Mouse (Mus musculus): ENCODE results near the gene Timm9. TPM values are rescaled to one million over a fixed set of nuclear protein-coding genes. Genes with fewer than 3 reads are reported as not detected.

The Timm9 gene
- total RNA-seq (2018; cell fraction: chromatin; rRNA removed), result 10 to 100 TPM in 24 of 26 experiments, 1 to 10 TPM in 2; 5.0 to 63.1 (median 24.0) TPM
- total RNA-seq (2018; cell fraction: cytosol; rRNA removed), result 10 to 100 TPM in 20 of 26 experiments, 1 to 10 TPM in 6; 5.1 to 19.3 (median 12.3) TPM
- total RNA-seq (2018; cell fraction: nucleus; rRNA removed), result 10 to 100 TPM in 24 of 26 experiments, 1 to 10 TPM in 2; 8.4 to 72.5 (median 20.2) TPM
- polyA plus RNA-seq (2018), result 9.7 to 30.7 TPM (median 14.3 TPM) in 3 replicates

GRCm38 (mm10) chr12:71136130-71136973 lies at the start of gene Timm9, which contains the start of gene 2700049A03Rik:
TSS of gene Timm9 (minus strand) at chr12:71136684.
TSS of gene 2700049A03Rik (plus strand) at chr12:71136848.
- H3K4me3 ChIP-seq (ENCODE audit: inconsistent target), result peak within 1 kb of the TSS; percentile 87
- H3K79me2 ChIP-seq (ENCODE audit: inconsistent target), result peaks cover 42% of the 10 kb centered on the region
- 1% methylated on average over 37 of the region's 52 CpGs for WGBS (ENCODE audit: missing documents)
- H3K27ac ChIP-seq, result peak within 1 kb of the TSS; percentile 93
- H3K36me3 ChIP-seq (ENCODE audit: inconsistent target), result peaks cover 28% of the 10 kb centered on the region

DNA sequence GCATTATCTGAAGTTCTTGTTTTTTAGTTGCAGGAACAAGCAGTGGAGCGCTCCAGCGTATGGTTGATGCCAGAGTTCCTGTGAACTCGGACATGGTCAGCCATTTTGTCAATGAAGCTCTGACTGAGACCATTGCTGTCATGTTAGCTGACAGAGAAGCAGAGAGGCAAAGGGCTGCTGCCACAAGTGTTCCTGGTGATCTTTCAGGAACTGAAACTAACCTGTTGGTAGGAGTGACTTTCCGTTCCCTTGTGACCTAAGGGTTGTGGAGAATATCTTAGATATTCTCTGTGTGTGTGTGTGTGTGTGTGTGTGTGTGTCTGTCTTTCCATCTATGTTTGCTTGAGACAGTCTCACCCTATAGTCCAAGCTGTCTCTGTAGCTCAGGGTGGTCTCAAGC lies 47.9 kb upstream of the Timm9 start:
- no peak overlapping the region for H3K4me3 ChIP-seq (ENCODE audit: inconsistent target)
- H3K27ac ChIP-seq, result no peak overlapping the region
- no peaks in the 10 kb centered on the region for H3K79me2 ChIP-seq (ENCODE audit: inconsistent target)
- peaks cover 15% of the 10 kb centered on the region for H3K36me3 ChIP-seq (ENCODE audit: inconsistent target)
- WGBS (ENCODE audit: missing documents), result 84% methylated on average over 4 of the region's 4 CpGs

- H3K4me3 ChIP-seq (ENCODE audit: inconsistent target), result no peak overlapping the region
- 90% methylated on average over 3 of the region's 3 CpGs for WGBS (ENCODE audit: missing documents)
- peaks cover 10% of the 10 kb centered on the region; the same call in 1 of the 2 replicates for H3K36me3 ChIP-seq (ENCODE audit: inconsistent target)
- H3K27ac ChIP-seq, result no peak overlapping the region
- no peaks in the 10 kb centered on the region for H3K79me2 ChIP-seq (ENCODE audit: inconsistent target)
These were observed 47.3 kb upstream of the Timm9 start for GRCm38 (mm10) chr12:71183736-71184135.

- H3K79me2 ChIP-seq (ENCODE audit: inconsistent target), result no peaks in the 10 kb centered on the region
- no peak overlapping the region for H3K4me3 ChIP-seq (ENCODE audit: inconsistent target)
- WGBS (ENCODE audit: missing documents), result 100% methylated on average over 1 of the region's 1 CpGs
- H3K36me3 ChIP-seq (ENCODE audit: inconsistent target), result 0 out of 2 replicates have a peak, but pooled peaks cover 5% of the 10 kb centered on the region
- no peak overlapping the region for H3K27ac ChIP-seq
These were observed 33.4 kb upstream of the Timm9 start for GRCm38 (mm10) chr12:71169911-71170310.

DNA sequence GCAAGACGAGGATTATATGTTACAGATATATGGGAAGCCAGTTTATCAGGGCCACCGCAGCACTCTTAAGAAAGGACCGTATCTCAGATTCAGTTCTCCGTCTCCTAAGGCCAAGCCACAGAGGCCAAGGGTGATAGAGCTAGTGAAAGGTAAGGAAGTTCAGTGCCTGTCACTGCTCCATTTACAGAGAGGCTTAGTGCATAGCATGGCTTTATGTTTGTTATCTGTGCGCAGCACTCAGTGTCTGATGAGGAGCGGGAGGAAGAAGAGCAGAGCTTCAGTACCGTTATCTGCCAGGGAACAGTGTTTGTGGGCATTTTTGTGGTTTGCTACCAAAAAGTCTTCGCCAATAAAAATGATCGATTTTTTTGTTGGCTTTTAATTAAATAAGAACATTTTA lies 27.9 kb upstream of the Timm9 start:
- Histone ChIP-seq H3K36me3 (ENCODE audit: inconsistent target) (peaks cover 8% of the 10 kb centered on the region; the same call in 1 of the 2 replicates), H3K79me2 (ENCODE audit: inconsistent target) (no peaks in the 10 kb centered on the region)
- 93% methylated on average over 9 of the region's 9 CpGs for WGBS (ENCODE audit: missing documents)

DNA sequence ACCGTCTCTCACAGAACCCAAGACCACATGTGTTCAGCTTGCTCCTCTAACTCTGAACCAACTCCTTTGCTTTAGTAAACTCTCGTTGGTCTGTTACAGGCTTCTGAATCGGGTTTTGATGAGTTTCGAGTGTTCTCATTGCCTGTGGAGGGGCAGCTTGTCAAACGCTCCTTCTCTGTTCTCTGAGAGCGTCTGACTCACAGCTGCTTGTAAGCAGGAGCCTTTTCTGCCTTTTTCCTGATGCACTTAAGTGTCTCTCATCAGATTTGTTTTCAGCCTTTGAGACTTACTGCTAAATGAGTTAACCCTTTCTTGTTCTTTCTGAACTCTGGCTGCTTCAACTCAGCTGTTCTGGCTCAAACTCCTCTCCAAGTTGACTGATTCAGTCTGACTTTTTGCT lies 21.5 kb upstream of the Timm9 start:
- Histone ChIP-seq H3K27ac (no peak overlapping the region), H3K4me3 (ENCODE audit: inconsistent target) (no peak overlapping the region), H3K36me3 (ENCODE audit: inconsistent target) (peaks cover 6% of the 10 kb centered on the region; the same call in 1 of the 2 replicates), H3K79me2 (ENCODE audit: inconsistent target) (no peaks in the 10 kb centered on the region)
- 94% methylated on average over 6 of the region's 6 CpGs for WGBS (ENCODE audit: missing documents)

More for the DNA sequence above, 27.9 kb upstream of the Timm9 start:
- Histone ChIP-seq H3K27ac (no peak overlapping the region), H3K4me3 (ENCODE audit: inconsistent target) (no peak overlapping the region)

- Histone ChIP-seq H3K27ac (no peak overlapping the region), H3K36me3 (ENCODE audit: inconsistent target) (peaks cover 8% of the 10 kb centered on the region; the same call in 1 of the 2 replicates), H3K4me3 (ENCODE audit: inconsistent target) (no peak overlapping the region), H3K79me2 (ENCODE audit: inconsistent target) (no peaks in the 10 kb centered on the region)
- WGBS (ENCODE audit: missing documents), result 87% methylated on average over 6 of the region's 6 CpGs
These were observed 18.5 kb upstream of the Timm9 start for GRCm38 (mm10) chr12:71154979-71155378.

DNA sequence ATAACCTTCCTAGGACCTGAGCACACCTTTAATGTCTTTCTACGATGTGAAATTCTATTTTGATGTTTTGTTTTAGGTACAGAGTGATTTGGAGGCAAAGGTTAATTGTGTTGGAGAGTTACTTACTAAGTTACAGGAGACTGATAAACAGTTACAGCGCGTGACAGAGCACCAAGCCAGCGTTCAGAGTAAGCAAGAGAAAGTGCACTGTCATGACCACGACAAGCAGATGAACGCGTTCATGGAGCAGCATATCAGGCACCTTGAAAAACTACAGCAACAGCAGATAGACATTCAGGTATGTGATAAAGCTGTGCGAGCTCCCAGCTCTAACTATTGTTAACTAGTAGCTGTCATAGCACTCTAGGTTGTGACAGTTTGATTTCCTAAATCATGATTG lies 13.7 kb upstream of the Timm9 start:
- peaks cover 25% of the 10 kb centered on the region; the same call in 1 of the 2 replicates for H3K36me3 ChIP-seq (ENCODE audit: inconsistent target)

DNA sequence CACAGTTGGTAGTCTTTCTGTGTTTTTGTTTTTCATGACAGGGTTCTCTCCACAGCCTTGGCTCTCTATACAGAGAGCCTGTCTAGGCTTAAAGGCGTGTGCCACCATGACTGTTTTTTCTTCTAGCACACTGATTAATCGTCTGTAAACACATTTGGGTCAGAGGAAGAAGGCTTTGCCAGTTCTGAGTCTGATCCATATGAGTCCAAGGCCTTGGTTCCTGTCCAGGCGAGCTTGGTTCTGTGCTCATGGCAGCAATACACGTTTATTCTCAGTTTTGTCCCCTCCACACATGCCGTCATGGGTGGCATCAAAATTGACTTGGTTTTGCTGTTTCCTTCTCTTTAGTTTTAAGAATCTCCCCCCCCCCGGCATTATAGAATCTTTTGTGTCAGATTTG lies 13.0 kb upstream of the Timm9 start:
- 90% methylated on average over 6 of the region's 6 CpGs for WGBS (ENCODE audit: missing documents)
- H3K4me3 ChIP-seq (ENCODE audit: inconsistent target), result no peak overlapping the region
- H3K79me2 ChIP-seq (ENCODE audit: inconsistent target), result no peaks in the 10 kb centered on the region
- H3K36me3 ChIP-seq (ENCODE audit: inconsistent target), result peaks cover 25% of the 10 kb centered on the region; the same call in 1 of the 2 replicates
- no peak overlapping the region for H3K27ac ChIP-seq

More for the DNA sequence above, 13.7 kb upstream of the Timm9 start:
- Histone ChIP-seq H3K79me2 (ENCODE audit: inconsistent target) (no peaks in the 10 kb centered on the region), H3K4me3 (ENCODE audit: inconsistent target) (no peak overlapping the region), H3K27ac (no peak overlapping the region)
- 78% methylated on average over 8 of the region's 8 CpGs for WGBS (ENCODE audit: missing documents)

- Histone ChIP-seq H3K79me2 (ENCODE audit: inconsistent target) (no peaks in the 10 kb centered on the region), H3K4me3 (ENCODE audit: inconsistent target) (no peak overlapping the region), H3K36me3 (ENCODE audit: inconsistent target) (peaks cover 25% of the 10 kb centered on the region; the same call in 1 of the 2 replicates), H3K27ac (no peak overlapping the region)
- 98% methylated on average over 9 of the region's 9 CpGs for WGBS (ENCODE audit: missing documents)
These were observed 12.3 kb upstream of the Timm9 start for GRCm38 (mm10) chr12:71148801-71149200.

DNA sequence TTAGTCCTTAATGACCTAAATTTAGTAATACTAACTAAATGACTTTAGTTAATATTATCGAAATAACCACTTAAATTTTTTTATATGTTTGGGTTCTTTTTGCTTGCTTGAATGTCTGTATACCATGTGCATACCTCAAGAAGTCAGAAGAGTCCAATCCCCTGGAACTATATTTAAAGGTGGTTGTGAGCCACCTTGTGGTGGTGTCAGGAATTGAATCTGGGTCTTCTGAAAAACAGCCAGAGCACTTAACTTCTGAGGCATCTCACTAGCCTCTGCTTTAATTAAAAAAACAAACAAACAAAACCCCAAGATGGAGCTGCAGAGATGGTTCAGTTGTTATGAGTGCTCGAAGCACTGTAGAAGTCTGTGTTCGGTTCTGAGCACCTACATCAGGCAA lies 11.2 kb upstream of the Timm9 start:
- no peaks in the 10 kb centered on the region for H3K79me2 ChIP-seq (ENCODE audit: inconsistent target)
- no peak overlapping the region for H3K4me3 ChIP-seq (ENCODE audit: inconsistent target)
- H3K27ac ChIP-seq, result no peak overlapping the region
- H3K36me3 ChIP-seq (ENCODE audit: inconsistent target), result peaks cover 25% of the 10 kb centered on the region; the same call in 1 of the 2 replicates
- 93% methylated on average over 3 of the region's 3 CpGs for WGBS (ENCODE audit: missing documents)

GRCm38 (mm10) chr12:71141189-71141588 lies 4.7 kb upstream of the Timm9 start:
- H3K79me2 ChIP-seq (ENCODE audit: inconsistent target), result peaks cover 4% of the 10 kb centered on the region; the same call in 1 of the 2 replicates
- H3K36me3 ChIP-seq (ENCODE audit: inconsistent target), result peaks cover 25% of the 10 kb centered on the region; the same call in 1 of the 2 replicates
- H3K27ac ChIP-seq, result no peak overlapping the region
- H3K4me3 ChIP-seq (ENCODE audit: inconsistent target), result no peak overlapping the region

GRCm38 (mm10) chr12:71139258-71139828 lies 2.9 kb upstream of the Timm9 start:
- WGBS (ENCODE audit: missing documents), result 85% methylated on average over 5 of the region's 5 CpGs
- peaks cover 25% of the 10 kb centered on the region; the same call in 1 of the 2 replicates for H3K36me3 ChIP-seq (ENCODE audit: inconsistent target)
- H3K79me2 ChIP-seq (ENCODE audit: inconsistent target), result peaks cover 22% of the 10 kb centered on the region
- H3K4me3 ChIP-seq (ENCODE audit: inconsistent target), result no peak overlapping the region
- H3K27ac ChIP-seq, result no peak overlapping the region

DNA sequence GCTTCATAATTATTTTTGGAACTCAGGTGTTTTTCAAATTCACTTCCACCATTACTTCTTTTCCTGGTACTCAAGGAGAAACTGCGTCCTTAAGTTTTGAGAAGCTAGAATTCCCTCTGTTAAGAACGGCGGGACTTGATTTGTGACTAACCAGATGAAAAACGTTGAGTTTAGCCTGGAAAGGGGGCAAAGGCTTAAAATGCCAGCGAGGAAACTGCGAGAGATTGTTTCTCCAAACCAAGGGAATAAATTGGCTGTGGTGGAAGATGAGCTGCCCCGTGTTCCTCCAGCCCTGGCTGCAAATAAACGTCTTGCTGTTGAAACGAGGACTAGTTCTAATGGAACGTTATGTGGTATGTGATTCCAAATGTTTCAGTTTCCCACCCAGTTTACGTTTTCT lies 1.2 kb upstream of the Timm9 start:
- H3K27ac ChIP-seq, result peak overlapping the region; percentile 93; the same call in 1 of the 2 replicates
- H3K4me3 ChIP-seq (ENCODE audit: inconsistent target), result peak overlapping the region; percentile 87
- H3K36me3 ChIP-seq (ENCODE audit: inconsistent target), result peaks cover 27% of the 10 kb centered on the region
- peaks cover 37% of the 10 kb centered on the region for H3K79me2 ChIP-seq (ENCODE audit: inconsistent target)
- 3% methylated on average over 9 of the region's 11 CpGs for WGBS (ENCODE audit: missing documents)

All from macrophage (primary cell).